Mouse (Mus musculus): ENCODE data around the gene Faf2.

Gene Faf2

DNA sequence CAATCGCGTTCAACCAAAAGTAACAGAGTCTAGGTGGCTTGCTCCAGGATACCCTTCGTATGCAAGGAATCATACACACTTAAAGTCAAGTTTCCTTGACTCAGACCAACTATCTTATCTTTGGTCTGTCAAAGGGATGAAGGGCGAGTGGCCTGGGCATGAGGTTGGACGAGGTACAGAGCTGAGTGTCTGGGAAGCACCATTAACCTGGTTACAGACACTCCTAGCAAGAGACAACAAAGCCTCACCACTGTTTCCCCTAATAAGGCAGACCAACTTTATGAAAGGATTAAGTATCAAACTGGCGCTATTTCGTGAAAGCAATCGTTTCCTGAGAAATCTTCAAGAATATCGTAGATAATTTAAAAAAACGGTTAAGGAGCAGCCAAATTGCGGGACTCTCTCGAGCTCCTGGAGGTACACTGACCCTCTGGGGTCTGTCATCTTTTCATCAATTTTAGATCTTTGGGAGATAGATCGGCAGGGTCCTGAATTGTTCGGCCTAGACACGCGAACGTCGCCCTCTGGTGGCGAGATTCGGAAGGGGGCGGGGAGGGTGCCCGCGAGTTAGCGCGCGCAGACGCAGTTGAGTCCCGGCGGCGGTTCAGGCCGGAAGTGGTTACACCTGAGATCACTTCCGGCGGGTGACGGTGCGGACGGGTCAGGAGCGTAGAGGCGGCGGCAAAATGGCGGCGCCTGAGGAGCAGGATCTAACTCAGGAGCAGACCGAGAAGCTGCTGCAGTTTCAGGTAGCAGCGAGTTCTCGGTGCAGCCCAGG, at the start of gene Faf2:
TSS of gene Faf2 (plus strand) at position 630 of the 778 bp plus-strand sequence.
- DNase-seq (ENCODE audit: low read depth, low spot score): peak; percentile 99

GRCm38 (mm10) chr13:54572621-54573020, 49.0 kb upstream of the Faf2 start:
- peak; percentile 37 for DNase-seq (ENCODE audit: low read depth, low spot score)

GRCm38 (mm10) chr13:54574854-54575481, 46.6 kb upstream of the Faf2 start, which contains the start of gene Arl10:
Gene Arl10 (plus strand): TSS chr13:54575015.
- DNase-seq (ENCODE audit: low read depth, low spot score): peak; percentile 57

GRCm38 (mm10) chr13:54575489-54575888, 46.1 kb upstream of the Faf2 start:
- no peak for DNase-seq (ENCODE audit: low read depth, low spot score)

GRCm38 (mm10) chr13:54577652-54578507, 43.7 kb upstream of the Faf2 start:
- DNase-seq (ENCODE audit: low read depth, low spot score): no peak

DNA sequence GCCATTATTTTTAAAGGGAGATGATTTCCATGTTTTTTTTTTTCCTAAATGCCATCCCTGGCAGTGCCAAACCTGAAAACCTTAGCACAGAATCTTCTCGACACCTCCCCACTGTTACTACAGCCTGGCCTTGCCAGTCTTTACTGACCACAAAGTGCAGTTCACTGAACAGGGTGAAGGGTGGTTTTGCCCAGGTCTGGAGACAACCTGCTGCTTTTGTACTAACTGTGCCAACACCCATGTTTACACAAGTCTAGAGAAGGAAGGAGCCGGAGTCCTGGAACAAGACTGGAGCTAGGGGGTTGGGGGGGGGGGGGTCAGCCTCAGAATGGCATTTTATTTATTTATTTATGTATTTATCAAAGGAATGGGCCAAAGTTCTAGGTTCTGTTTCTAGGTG, 40.2 kb upstream of the Faf2 start:
- no peak for DNase-seq (ENCODE audit: low read depth, low spot score)

DNA sequence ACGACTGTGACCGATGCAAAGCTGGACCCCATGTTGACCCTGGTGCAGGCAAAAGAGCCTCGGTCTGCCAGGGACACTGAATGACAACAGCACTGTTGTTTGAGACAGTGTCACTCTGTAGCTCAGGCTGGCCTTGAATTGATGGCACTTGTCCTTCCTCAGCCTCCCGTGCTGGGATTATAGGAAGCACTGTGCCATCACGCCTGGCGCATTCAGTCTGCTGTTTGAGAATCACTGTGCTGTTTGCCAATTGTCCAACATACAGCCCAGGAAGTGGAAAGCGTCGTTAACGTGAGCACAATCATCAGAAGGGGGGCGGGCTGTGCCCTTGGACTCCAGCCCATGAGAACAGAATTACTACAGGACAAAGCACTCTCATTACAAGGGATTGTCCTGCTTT, 39.5 kb upstream of the Faf2 start:
- DNase-seq (ENCODE audit: low read depth, low spot score): no peak

DNA sequence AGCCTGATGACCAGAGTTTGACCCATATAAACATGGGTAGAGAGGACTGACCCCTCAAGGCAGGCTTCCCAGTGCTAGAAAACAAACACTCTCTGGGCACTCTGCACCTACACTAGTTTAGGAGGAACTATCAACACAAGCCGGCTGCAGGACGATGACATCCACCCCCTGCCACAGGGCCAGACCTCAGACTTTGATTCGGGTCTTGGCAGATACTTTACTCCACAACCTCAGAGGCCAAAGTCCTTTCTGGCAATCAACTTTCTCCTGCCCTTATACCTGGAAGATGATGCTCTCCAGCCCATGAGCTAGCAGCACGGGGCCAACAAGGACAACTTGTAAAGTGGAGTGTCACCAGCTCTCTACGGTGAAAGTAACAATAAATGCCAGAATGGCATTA, 38.7 kb upstream of the Faf2 start:
- DNase-seq (ENCODE audit: low read depth, low spot score): no peak

DNA sequence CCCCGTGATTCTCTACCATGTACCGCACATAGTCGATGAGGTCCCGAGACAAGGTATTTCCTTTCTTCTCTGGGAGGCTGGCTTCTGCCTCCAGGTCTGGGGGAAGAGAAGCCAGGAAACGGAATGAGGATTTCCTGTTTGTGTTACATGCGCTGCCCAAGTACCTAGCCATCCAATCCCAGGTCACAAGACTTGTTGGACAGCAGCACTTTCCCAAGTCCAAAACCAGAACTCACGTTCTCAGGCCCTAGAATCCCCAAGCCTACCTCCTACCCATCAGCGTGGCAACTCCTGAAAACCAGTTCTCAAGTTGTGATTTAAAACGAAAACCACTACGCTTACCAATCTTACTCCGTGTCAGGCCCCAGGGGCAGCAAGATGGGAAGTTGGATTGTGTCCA, 35.8 kb upstream of the Faf2 start:
- no peak for DNase-seq (ENCODE audit: low read depth, low spot score)

DNA sequence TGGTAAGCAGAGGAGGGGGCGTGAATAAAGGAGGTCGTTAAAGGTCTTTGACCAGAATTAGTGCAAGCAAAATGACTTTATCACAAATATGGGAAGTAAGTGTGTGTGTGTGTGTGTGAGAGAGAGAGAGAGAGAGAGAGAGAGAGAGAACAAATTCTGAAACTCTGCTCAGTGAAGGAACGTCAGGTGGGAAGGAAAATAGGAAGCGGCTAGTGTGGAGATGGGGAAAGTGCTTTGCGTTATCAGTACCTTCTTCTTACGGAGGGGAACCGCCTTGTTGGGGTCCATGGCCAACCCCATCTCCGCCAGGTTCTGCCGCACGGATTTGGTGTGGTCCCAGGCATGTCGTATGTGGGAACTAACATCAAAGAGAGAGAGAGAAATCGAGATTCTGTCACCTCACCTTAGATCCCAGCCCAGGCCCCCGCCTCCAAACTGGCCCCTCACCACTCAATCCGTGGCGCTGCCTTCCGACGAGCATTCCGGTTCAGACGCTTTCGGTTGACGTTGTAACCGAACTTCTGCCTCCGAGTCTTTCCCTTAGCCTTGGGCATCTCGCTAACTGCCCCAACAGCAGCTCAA, 32.1 kb upstream of the Faf2 start:
- no peak for DNase-seq (ENCODE audit: low read depth, low spot score)

DNA sequence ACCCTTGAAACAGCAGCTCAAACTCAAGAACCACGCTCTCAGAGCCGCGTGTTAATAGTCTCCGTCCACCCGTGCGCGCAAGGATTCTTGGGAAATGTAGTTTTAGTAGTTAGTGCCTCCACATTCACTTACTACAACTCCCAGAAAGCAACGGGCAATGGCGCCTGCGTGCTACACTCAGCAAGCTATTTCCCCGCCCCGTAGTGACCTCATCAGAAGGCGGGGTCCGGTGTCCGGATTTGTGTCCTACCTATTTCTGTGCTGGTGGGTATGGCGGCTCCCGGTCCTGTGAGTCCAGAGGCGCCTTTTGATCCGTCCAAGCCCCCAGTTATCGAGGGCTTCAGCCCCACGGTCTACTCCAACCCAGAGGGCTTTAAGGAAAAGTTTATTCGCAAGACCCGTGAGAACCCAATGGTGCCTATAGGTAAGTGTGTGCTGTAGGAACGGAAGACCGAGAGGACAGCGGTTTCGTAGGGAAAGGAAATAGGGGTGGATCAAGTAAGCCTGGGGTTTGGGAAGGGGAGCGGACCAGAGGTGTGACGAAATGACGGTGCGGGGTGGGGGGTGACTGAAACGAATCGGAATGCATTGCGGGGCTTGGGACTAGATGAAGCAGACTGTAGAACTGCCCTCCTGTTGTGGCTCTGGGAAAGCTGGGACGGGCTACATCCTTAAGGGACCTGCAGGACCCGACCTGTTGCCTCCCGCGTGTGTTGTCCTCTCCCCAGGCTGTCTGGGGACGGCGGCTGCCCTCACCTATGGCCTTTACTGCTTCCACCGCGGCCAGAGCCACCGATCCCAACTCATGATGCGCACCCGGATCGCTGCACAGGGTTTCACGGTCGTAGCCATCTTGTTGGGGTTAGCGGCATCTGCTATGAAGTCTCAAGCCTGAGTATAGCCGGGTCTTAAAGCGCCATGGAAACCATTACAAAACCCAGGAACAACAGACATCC, 31.3 kb upstream of the Faf2 start, which contains the start of the genes Nop16 and Higd2a:
TSS of gene Nop16 (minus strand) at position 95 of the 956 bp plus-strand sequence.
TSS of gene Higd2a (plus strand) at position 212 of the 956 bp plus-strand sequence.
- DNase-seq (ENCODE audit: low read depth, low spot score): peak; percentile 98

GRCm38 (mm10) chr13:54591776-54592356, 29.7 kb upstream of the Faf2 start:
- no peak for DNase-seq (ENCODE audit: low read depth, low spot score)

- no peak for DNase-seq (ENCODE audit: low read depth, low spot score)
These were observed 28.0 kb upstream of the Faf2 start for GRCm38 (mm10) chr13:54593617-54594016.

DNA sequence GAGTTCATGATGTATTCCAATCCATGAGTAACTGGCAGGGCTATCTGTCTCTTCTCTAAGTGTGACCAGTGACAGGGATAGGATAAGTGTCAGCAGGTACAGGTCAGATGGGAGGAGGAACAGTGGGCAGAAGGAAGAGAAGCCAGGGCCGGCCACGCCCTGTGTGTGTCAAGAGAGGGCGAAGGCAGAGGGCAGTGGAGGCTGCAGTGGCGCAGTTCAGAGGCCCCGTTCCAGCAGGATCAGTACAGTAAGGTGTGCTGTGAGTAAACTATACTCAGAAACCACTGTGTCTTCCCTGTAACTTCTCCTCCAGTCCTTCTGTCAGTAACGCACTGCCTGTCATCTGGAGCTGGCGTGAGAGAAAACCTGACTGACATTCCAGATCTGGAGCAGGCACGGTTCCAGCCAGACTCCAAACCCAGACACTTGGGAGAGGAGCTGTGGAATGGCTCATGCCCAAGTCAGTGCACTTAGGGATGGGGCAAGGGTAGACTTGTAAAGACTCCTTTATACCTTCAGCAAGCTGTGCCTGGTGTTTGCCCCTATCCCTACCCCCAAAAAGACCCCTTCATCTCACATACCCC, 25.4 kb upstream of the Faf2 start:
- no peak for DNase-seq (ENCODE audit: low read depth, low spot score)

- no peak for DNase-seq (ENCODE audit: low read depth, low spot score)
These were observed 24.7 kb upstream of the Faf2 start for GRCm38 (mm10) chr13:54596870-54597269.

DNA sequence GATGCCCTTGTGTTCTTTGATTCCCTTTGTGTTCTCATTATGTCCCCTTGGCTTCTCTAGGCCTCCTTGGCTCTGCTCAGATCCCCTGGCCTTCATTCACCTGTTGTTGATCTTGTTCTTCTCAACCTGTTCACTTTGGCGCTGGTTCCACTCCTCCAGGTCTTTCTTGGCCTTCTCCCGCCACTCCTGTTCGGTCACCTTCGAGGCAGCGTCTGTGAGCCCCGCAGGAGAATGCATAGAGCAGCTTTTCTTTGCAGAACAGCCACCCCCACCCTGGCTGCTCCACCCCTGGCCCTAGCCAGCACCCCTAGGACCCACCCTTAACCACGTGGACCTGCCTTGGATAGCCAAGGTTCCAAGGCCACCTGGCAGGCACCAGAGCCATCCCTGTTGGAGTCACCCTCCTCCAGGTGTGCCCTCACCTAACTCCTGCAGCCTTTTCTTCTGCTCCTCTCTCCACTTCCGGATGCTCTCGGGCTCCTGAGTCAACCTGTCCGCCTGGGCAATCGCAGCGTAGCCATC, 22.9 kb upstream of the Faf2 start:
- no peak for DNase-seq (ENCODE audit: low read depth, low spot score)

GRCm38 (mm10) chr13:54602639-54603111, 18.9 kb upstream of the Faf2 start:
- no peak for DNase-seq (ENCODE audit: low read depth, low spot score)

- no peak for DNase-seq (ENCODE audit: low read depth, low spot score)
These were observed 18.1 kb upstream of the Faf2 start for GRCm38 (mm10) chr13:54603501-54603900.

- DNase-seq (ENCODE audit: low read depth, low spot score): no peak
These were observed 17.4 kb upstream of the Faf2 start for GRCm38 (mm10) chr13:54604221-54604620.
